Mouse (Mus musculus): ENCODE data around the gene Slc22a20. TPM values are rescaled to one million over a fixed set of nuclear protein-coding genes. Genes with fewer than 3 reads are reported as not detected.

The Slc22a20 gene
- polyA plus RNA-seq, 1 experiment from 2014 or later = not detected

- no peak for DNase-seq (ENCODE audit: low spot score)
- Histone ChIP-seq H3K4me1 (replicated peaks; ENCODE audit: control insufficient read depth, insufficient read depth, low read length) (peaks cover 16% of the 10 kb centered on the region; the same call in 1 of the 2 replicates), H3K36me3 (ENCODE audit: control insufficient read depth, insufficient read depth, low read length) (no peaks in the 10 kb centered on the region), H3K4me2 (ENCODE audit: low read depth, low read length, severe bottlenecking) (peak overlapping the region; percentile 92; the same call in 1 of the 2 replicates), H3K9me3 (ENCODE audit: control insufficient read depth, low read length) (no peaks in the 10 kb centered on the region), H3K27me3 (ENCODE audit: control insufficient read depth, insufficient read depth, low read length) (no peaks in the 10 kb centered on the region), H3K4me3 (ENCODE audit: low read depth, low read length) (peak overlapping the region; percentile 77), H3K9ac (ENCODE audit: low read length) (peak overlapping the region; percentile 79), H3K27ac (ENCODE audit: low read depth, low read length) (no peak overlapping the region)
- WGBS = 84% methylated on average over 2 of the region's 2 CpGs
- no peak for ATAC-seq (replicated peaks; ENCODE audit: low FRiP score)
Measured at GRCm38 (mm10) chr19:5964804-5965203, 21.1 kb downstream of the Slc22a20 start.

- Histone ChIP-seq H3K9me3 (ENCODE audit: control insufficient read depth, low read length) (no peaks in the 10 kb centered on the region), H3K27me3 (ENCODE audit: control insufficient read depth, insufficient read depth, low read length) (no peaks in the 10 kb centered on the region), H3K36me3 (ENCODE audit: control insufficient read depth, insufficient read depth, low read length) (no peaks in the 10 kb centered on the region; the same call in 1 of the 2 replicates), H3K4me1 (replicated peaks; ENCODE audit: control insufficient read depth, insufficient read depth, low read length) (peaks cover 16% of the 10 kb centered on the region; the same call in 1 of the 2 replicates), H3K9ac (ENCODE audit: low read length) (peak within 1 kb of the TSS; percentile 79), H3K4me3 (ENCODE audit: low read depth, low read length) (peak within 1 kb of the TSS; percentile 77), H3K4me2 (ENCODE audit: low read depth, low read length, severe bottlenecking) (peak within 1 kb of the TSS; percentile 92), H3K27ac (ENCODE audit: low read depth, low read length) (peak within 1 kb of the TSS; percentile 46; the same call in 1 of the 2 replicates)
- ATAC-seq (replicated peaks; ENCODE audit: low FRiP score) = peak; percentile 93
- peak; percentile 92 for DNase-seq (ENCODE audit: low spot score)
- WGBS = under 1% methylated on average over 50 of the region's 50 CpGs
Measured at GRCm38 (mm10) chr19:5963883-5964562, 21.9 kb downstream of the Slc22a20 start, which contains the start of gene Pola2. Pola2 (minus strand) TSS chr19:5964202.

DNA sequence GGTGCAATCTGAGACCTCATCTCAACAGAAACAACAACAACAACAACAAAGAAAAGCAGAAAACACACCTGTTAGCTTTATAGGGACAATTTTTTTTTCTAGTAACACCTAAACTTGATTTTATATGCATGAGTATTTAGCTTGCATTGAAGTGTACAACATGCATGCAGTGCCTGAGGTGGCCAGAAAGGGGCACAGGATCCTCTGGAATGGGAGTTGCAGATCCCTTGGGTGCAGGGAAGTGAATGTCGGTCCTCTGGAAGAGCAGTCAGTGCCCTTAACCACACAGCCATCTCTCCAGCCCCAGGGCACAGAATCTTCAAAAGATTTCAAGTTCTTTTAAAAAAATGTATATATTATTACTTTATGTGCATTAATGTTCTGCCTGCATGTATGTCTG is 23.3 kb downstream of the Slc22a20 start:
- Histone ChIP-seq H3K27me3 (ENCODE audit: control insufficient read depth, insufficient read depth, low read length) (no peaks in the 10 kb centered on the region), H3K27ac (ENCODE audit: low read depth, low read length) (no peak overlapping the region), H3K4me2 (ENCODE audit: low read depth, low read length, severe bottlenecking) (peak overlapping the region; percentile 92), H3K36me3 (ENCODE audit: control insufficient read depth, insufficient read depth, low read length) (no peaks in the 10 kb centered on the region; the same call in 1 of the 2 replicates), H3K9me3 (ENCODE audit: control insufficient read depth, low read length) (no peaks in the 10 kb centered on the region), H3K4me3 (ENCODE audit: low read depth, low read length) (peak overlapping the region; percentile 77), H3K9ac (ENCODE audit: low read length) (peak overlapping the region; percentile 79), H3K4me1 (replicated peaks; ENCODE audit: control insufficient read depth, insufficient read depth, low read length) (peaks cover 16% of the 10 kb centered on the region; the same call in 1 of the 2 replicates)
- no peak for DNase-seq (ENCODE audit: low spot score)
- WGBS = 36% methylated on average over 1 of the region's 1 CpGs
- ATAC-seq (replicated peaks; ENCODE audit: low FRiP score) = no peak

- DNase-seq (ENCODE audit: low spot score) (no peak), ATAC-seq (replicated peaks; ENCODE audit: low FRiP score) (no peak)
- H3K4me1 ChIP-seq (replicated peaks; ENCODE audit: control insufficient read depth, insufficient read depth, low read length) = peaks cover 4% of the 10 kb centered on the region; the same call in 1 of the 2 replicates
- H3K4me3 ChIP-seq (ENCODE audit: low read depth, low read length) = no peak overlapping the region
- H3K36me3 ChIP-seq (ENCODE audit: control insufficient read depth, insufficient read depth, low read length) = peaks cover 3% of the 10 kb centered on the region; the same call in 1 of the 2 replicates
- no peak overlapping the region for H3K4me2 ChIP-seq (ENCODE audit: low read depth, low read length, severe bottlenecking)
- H3K9me3 ChIP-seq (ENCODE audit: control insufficient read depth, low read length) = no peaks in the 10 kb centered on the region
- no peaks in the 10 kb centered on the region for H3K27me3 ChIP-seq (ENCODE audit: control insufficient read depth, insufficient read depth, low read length)
- no peak overlapping the region for H3K27ac ChIP-seq (ENCODE audit: low read depth, low read length)
- no peak overlapping the region for H3K9ac ChIP-seq (ENCODE audit: low read length)
- WGBS = 89% methylated on average over 5 of the region's 5 CpGs
Measured at GRCm38 (mm10) chr19:5957371-5957770, 28.6 kb downstream of the Slc22a20 start.

DNA sequence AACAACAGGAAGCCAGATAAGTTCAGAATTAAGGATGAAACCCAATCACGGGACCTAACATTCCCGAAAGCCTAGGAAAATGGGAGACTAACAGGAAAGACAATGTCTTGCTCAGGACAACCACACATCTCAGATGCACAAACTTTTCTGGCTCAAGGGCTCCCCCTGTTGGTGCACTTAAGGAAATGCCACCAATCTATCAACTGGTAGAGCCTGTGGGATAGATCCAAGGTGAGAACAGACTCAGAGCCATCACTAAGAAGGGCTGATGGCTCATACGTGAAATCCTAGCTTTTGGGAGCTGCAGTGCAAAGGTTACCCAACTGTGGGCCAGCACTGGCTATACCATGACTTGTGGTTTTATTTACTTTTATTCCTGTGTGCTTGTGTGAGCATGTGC is 29.3 kb downstream of the Slc22a20 start:
- Histone ChIP-seq H3K36me3 (ENCODE audit: control insufficient read depth, insufficient read depth, low read length) (peaks cover 5% of the 10 kb centered on the region; the same call in 1 of the 2 replicates), H3K27ac (ENCODE audit: low read depth, low read length) (no peak overlapping the region), H3K27me3 (ENCODE audit: control insufficient read depth, insufficient read depth, low read length) (no peaks in the 10 kb centered on the region), H3K9me3 (ENCODE audit: control insufficient read depth, low read length) (no peaks in the 10 kb centered on the region), H3K9ac (ENCODE audit: low read length) (no peak overlapping the region), H3K4me2 (ENCODE audit: low read depth, low read length, severe bottlenecking) (no peak overlapping the region), H3K4me3 (ENCODE audit: low read depth, low read length) (no peak overlapping the region), H3K4me1 (replicated peaks; ENCODE audit: control insufficient read depth, insufficient read depth, low read length) (0 out of 2 replicates have a peak, but pooled peaks cover 2% of the 10 kb centered on the region)
- peak; percentile 87 for DNase-seq (ENCODE audit: low spot score)
- 0 out of 2 replicates have a peak, but pooled peaks have one; percentile 58 for ATAC-seq (replicated peaks; ENCODE audit: low FRiP score)
- 35% methylated on average over 3 of the region's 3 CpGs for WGBS

- no peak overlapping the region for H3K4me2 ChIP-seq (ENCODE audit: low read depth, low read length, severe bottlenecking)
- H3K9me3 ChIP-seq (ENCODE audit: control insufficient read depth, low read length) = no peaks in the 10 kb centered on the region
- H3K4me3 ChIP-seq (ENCODE audit: low read depth, low read length) = no peak overlapping the region
- no peak overlapping the region for H3K9ac ChIP-seq (ENCODE audit: low read length)
- no peaks in the 10 kb centered on the region for H3K27me3 ChIP-seq (ENCODE audit: control insufficient read depth, insufficient read depth, low read length)
- no peak overlapping the region for H3K27ac ChIP-seq (ENCODE audit: low read depth, low read length)
- no peak for ATAC-seq (replicated peaks; ENCODE audit: low FRiP score)
- WGBS = 92% methylated on average over 28 of the region's 28 CpGs
- H3K4me1 ChIP-seq (replicated peaks; ENCODE audit: control insufficient read depth, insufficient read depth, low read length) = no peaks in the 10 kb centered on the region
- DNase-seq (ENCODE audit: low spot score) = no peak
- peaks cover 8% of the 10 kb centered on the region; the same call in 1 of the 2 replicates for H3K36me3 ChIP-seq (ENCODE audit: control insufficient read depth, insufficient read depth, low read length)
Measured at GRCm38 (mm10) chr19:5955704-5956670, 30.0 kb downstream of the Slc22a20 start.

DNA sequence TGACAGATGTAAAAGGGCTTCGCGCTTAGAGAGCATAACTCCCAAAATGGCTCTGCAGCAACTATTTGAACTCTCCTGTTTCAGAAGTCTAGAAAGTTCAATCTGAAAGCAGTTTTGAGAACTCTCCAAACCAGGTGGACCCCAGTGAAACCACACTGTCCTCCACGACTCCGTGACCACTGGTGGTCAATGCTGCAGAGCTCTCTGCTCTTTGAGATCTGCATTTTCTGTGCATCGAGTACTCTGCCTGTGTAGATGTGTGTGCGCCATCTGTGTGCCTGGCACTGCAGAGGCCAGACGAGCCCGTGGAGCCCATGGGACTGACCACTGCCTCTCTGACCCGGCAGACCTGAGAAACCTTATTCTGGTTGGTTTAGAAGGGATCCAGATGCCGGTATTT is 31.0 kb downstream of the Slc22a20 start:
- DNase-seq (ENCODE audit: low spot score) (no peak), ATAC-seq (replicated peaks; ENCODE audit: low FRiP score) (no peak)
- Histone ChIP-seq H3K27me3 (ENCODE audit: control insufficient read depth, insufficient read depth, low read length) (no peaks in the 10 kb centered on the region), H3K9ac (ENCODE audit: low read length) (no peak overlapping the region), H3K9me3 (ENCODE audit: control insufficient read depth, low read length) (no peaks in the 10 kb centered on the region), H3K4me2 (ENCODE audit: low read depth, low read length, severe bottlenecking) (no peak overlapping the region), H3K27ac (ENCODE audit: low read depth, low read length) (no peak overlapping the region), H3K4me3 (ENCODE audit: low read depth, low read length) (no peak overlapping the region), H3K4me1 (replicated peaks; ENCODE audit: control insufficient read depth, insufficient read depth, low read length) (no peaks in the 10 kb centered on the region), H3K36me3 (ENCODE audit: control insufficient read depth, insufficient read depth, low read length) (peaks cover 10% of the 10 kb centered on the region; the same call in 1 of the 2 replicates)
- WGBS = 98% methylated on average over 10 of the region's 10 CpGs

DNA sequence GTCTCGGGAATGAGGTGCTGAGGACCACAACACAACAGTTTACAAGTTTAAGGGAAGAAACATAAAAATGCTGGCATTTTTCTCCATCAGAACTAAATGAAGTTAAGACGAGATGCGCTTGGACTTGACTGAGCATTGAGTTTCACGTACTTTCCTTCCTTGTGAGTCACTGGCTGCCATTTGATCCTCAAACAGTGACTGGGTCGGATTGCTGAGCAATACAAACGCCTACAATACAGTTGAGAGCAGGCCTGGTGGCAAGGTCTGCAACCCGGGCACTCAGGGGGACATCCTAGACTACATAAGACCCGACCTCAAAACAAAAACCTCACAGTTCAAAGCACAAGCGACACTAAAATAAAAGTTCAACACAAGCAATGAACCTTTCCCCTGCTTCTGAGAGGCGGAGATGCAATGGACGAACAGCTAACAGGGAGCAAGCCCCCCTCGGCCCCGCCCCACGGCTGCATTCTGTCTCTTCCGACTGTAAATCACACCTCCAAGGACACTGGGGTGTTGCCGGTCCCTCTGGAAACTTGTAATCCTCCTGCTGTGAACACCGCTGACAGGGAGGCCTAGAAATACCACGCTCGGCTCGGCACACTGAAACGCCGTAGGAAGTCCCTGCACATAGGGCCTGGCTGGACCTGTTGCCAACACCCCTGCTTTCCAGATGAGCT is 31.8 kb downstream of the Slc22a20 start:
- no peak for ATAC-seq (replicated peaks; ENCODE audit: low FRiP score)
- no peak overlapping the region for H3K4me2 ChIP-seq (ENCODE audit: low read depth, low read length, severe bottlenecking)
- no peaks in the 10 kb centered on the region for H3K9me3 ChIP-seq (ENCODE audit: control insufficient read depth, low read length)
- H3K4me1 ChIP-seq (replicated peaks; ENCODE audit: control insufficient read depth, insufficient read depth, low read length) = no peaks in the 10 kb centered on the region
- no peak overlapping the region for H3K9ac ChIP-seq (ENCODE audit: low read length)
- H3K27me3 ChIP-seq (ENCODE audit: control insufficient read depth, insufficient read depth, low read length) = no peaks in the 10 kb centered on the region
- peaks cover 10% of the 10 kb centered on the region; the same call in 1 of the 2 replicates for H3K36me3 ChIP-seq (ENCODE audit: control insufficient read depth, insufficient read depth, low read length)
- H3K27ac ChIP-seq (ENCODE audit: low read depth, low read length) = no peak overlapping the region
- H3K4me3 ChIP-seq (ENCODE audit: low read depth, low read length) = no peak overlapping the region
- DNase-seq (ENCODE audit: low spot score) = no peak
- WGBS = 93% methylated on average over 22 of the region's 22 CpGs
